Mouse (Mus musculus) CH12.LX (cell line): ENCODE measurements at regions not wholly inside any gene's neighbourhood (a gene's known extent, or its start where the extent isn't known, plus 50 kb on each side); places are given as distances from the start of the nearest gene placed in this dataset.

Experiments used
- CTCF ChIP-seq, 2 experiments: IDR thresholded peaks in 1 of 2; conservative IDR thresholded peaks in 1 of 2; 2 replicates each; pipeline ENCODE4 v1.5.1; 2011 to 2012; ENCODE audit warnings: low read depth in 2 of 2, low read length in 2 of 2, improper control_type of control experiment in 1 of 2, inconsistent platforms in 1 of 2, mild to moderate bottlenecking in 1 of 2, moderate library complexity in 1 of 2
- ELF1 ChIP-seq: IDR thresholded peaks from 2 replicates; pipeline ENCODE4 v1.6.1; 2014; ENCODE audit warnings: low read depth, mild to moderate bottlenecking, inconsistent platforms, low read length, improper control_type of control experiment
- ETS1 ChIP-seq: conservative IDR thresholded peaks from 2 replicates; pipeline ENCODE4 v1.6.1; 2012; ENCODE audit warnings: low read depth, mild to moderate bottlenecking, inconsistent platforms, low read length, improper control_type of control experiment, moderate library complexity
- KAT2A ChIP-seq: IDR thresholded peaks from 2 replicates; pipeline ENCODE4 v1.6.1; 2012; ENCODE audit warnings: low read length, improper control_type of control experiment, inconsistent platforms; ENCODE audit not compliant: insufficient replicate concordance
- MAZ ChIP-seq: IDR thresholded peaks from 2 replicates; pipeline ENCODE4 v1.6.1; 2012; ENCODE audit warnings: low read depth, mild to moderate bottlenecking, inconsistent platforms, low read length, improper control_type of control experiment, moderate library complexity
- NELFE ChIP-seq: IDR thresholded peaks from 2 replicates; pipeline ENCODE4 v1.6.1; 2011; ENCODE audit warnings: low read depth, low read length, improper control_type of control experiment
- POLR2AphosphoS2 ChIP-seq: IDR thresholded peaks from 2 replicates; pipeline ENCODE4 v1.6.1; 2011; ENCODE audit warnings: low read depth, low read length, improper control_type of control experiment
- SMC3 ChIP-seq: IDR thresholded peaks from 2 replicates; pipeline ENCODE4 v1.6.1; 2011; ENCODE audit warnings: low read depth, low read length, improper control_type of control experiment
- TBP ChIP-seq: conservative IDR thresholded peaks from 2 replicates; pipeline ENCODE4 v1.6.1; 2011; ENCODE audit warnings: low read depth, low read length, improper control_type of control experiment

GRCm38 (mm10) chr12:99091770-99092169 is 171.4 kb downstream of the Ttc8 start:
- TF ChIP-seq ELF1 (no peak), POLR2AphosphoS2 (no peak), CTCF (conservative IDR thresholded peaks at IDR 0.05 in 1 of 2, IDR thresholded peaks at IDR 0.05 in 1 of 2; ENCODE audit: low read depth in 2 of 2, low read length in 2 of 2) (no peak), ETS1 (no peak), TBP (no peak), NELFE (no peak), MAZ (no peak), KAT2A (no peak), SMC3 (no peak)
